Mouse (Mus musculus): ENCODE results near the gene Adcy9.
"Not testable (repeated sequence)": the region's sequence is repeated elsewhere in the genome, so short reads cannot be mapped to it uniquely, and the experiment has no call there.

GRCm38 (mm10) chr16:4339216-4339615 is 81.1 kb downstream of the Adcy9 start:
- not testable (repeated sequence) for TF ChIP-seq POLR2A (IDR thresholded peaks at IDR 0.05; ENCODE audit: borderline replicate concordance, extremely low read depth, insufficient read depth, insufficient read length, poor library complexity, severe bottlenecking); CTCF (IDR thresholded peaks at IDR 0.05; ENCODE audit: borderline replicate concordance, extremely low read depth, insufficient read depth, insufficient read length)
